Mouse (Mus musculus): ENCODE data around the gene Plekhj1.

GRCm38 (mm10) chr10:80845732-80846131 lies 47.3 kb upstream of the Plekhj1 start:
- TF ChIP-seq FLI1 (IDR thresholded peaks at IDR 0.05; ENCODE audit: low read length), result no peak
- no peak for TF ChIP-seq GATA1 (IDR thresholded peaks at IDR 0.05; ENCODE audit: borderline replicate concordance, low read length)

Data from megakaryocyte, embryonic 14.5 days (primary cell).